Mouse (Mus musculus) liver, embryonic 14.5 days (tissue): ENCODE results near the gene Golga7b. TPM values are rescaled to one million over a fixed set of nuclear protein-coding genes. Genes with fewer than 3 reads are reported as not detected.

ENCODE experiments used
- ATAC-seq: fragments of 200-750 bp; cut with Nextera tagmentation; 2 replicates; pipeline ENCODE4 v1.8.0; 2017; ENCODE audit warnings: moderate number of reproducible peaks, mild to moderate bottlenecking, moderate library complexity; ENCODE audit not compliant: insufficient read depth
- DNase-seq, 3 experiments: peaks; one replicate each; pipeline ENCODE4 v3.0.0-alpha.2; 2012 to 2013; ENCODE audit warnings: low read depth in 3 of 3, low spot score in 3 of 3
- H3K27ac ChIP-seq: fragments of 300-500 bp; sonication (generic); 2 replicates; pipeline ENCODE4 v1.5.1; 2014; ENCODE audit warnings: moderate library complexity, mild to moderate bottlenecking, control low read depth, inconsistent platforms
- H3K27me3 ChIP-seq: fragments of 300-500 bp; sonication (generic); 2 replicates; pipeline ENCODE4 v1.6.1; 2014; ENCODE audit warnings: mild to moderate bottlenecking, low read length, moderate library complexity; ENCODE audit not compliant: control insufficient read depth, insufficient read depth
- H3K36me3 ChIP-seq: fragments of 300-500 bp; sonication (generic); replicated peaks from 2 replicates; pipeline ENCODE4 v1.6.1; 2014; ENCODE audit warnings: low read depth; ENCODE audit not compliant: control insufficient read depth, insufficient read depth
- H3K4me1 ChIP-seq, 2 experiments: fragments of 200-500 bp in 1 of 2; fragments of 300-500 bp in 1 of 2; sonication (generic) in 1 of 2; replicated peaks; 2 replicates each; pipeline ENCODE4 v1.6.1; 2012 to 2014; ENCODE audit warnings: antibody characterized with exemption in 1 of 2, inconsistent platforms in 1 of 2, low read length in 1 of 2; ENCODE audit not compliant: control insufficient read depth in 2 of 2, insufficient read depth in 2 of 2
- H3K4me2 ChIP-seq: fragments of 300-500 bp; sonication (generic); 2 replicates; pipeline ENCODE4 v1.6.1; 2014; ENCODE audit warnings: low read depth, mild to moderate bottlenecking, control low read depth, moderate library complexity
- H3K4me3 ChIP-seq, 2 experiments: fragments of 200-500 bp in 1 of 2; fragments of 300-500 bp in 1 of 2; sonication (generic) in 1 of 2; 2 replicates each; pipeline ENCODE4 v1.5.1; 2012 to 2014; ENCODE audit warnings: low read depth in 2 of 2, low read length in 2 of 2, mild to moderate bottlenecking in 2 of 2, control low read depth in 1 of 2, inconsistent platforms in 1 of 2, moderate library complexity in 1 of 2; ENCODE audit not compliant: insufficient read depth in 1 of 2
- H3K9ac ChIP-seq: fragments of 300-500 bp; sonication (generic); replicated peaks from 2 replicates; pipeline ENCODE4 v1.6.1; 2014; ENCODE audit warnings: mild to moderate bottlenecking, control low read depth, moderate library complexity
- H3K9me3 ChIP-seq: fragments of 300-500 bp; sonication (generic); 2 replicates; pipeline ENCODE4 v1.6.1; 2016; ENCODE audit warnings: low read length, mixed read lengths; ENCODE audit not compliant: control insufficient read depth
- CTCF ChIP-seq: IDR thresholded peaks from 2 replicates; pipeline ENCODE4 v1.5.1; 2016; ENCODE audit warnings: antibody characterized with exemption, low read depth, control low read depth
- EP300 ChIP-seq: IDR thresholded peaks from 2 replicates; pipeline ENCODE4 v1.6.1; 2016; ENCODE audit warnings: antibody characterized with exemption, low read depth
- WGBS: fragments of 180-500 bp; shearing (Covaris S2); extraction: QIAGEN DNeasy Blood & Tissue Kit; methylation state at CpG from one replicate; pipeline ENCODE4 v1.1.7; 2014; ENCODE audit not compliant: insufficient replicate concordance; 5-methylcytosine and 5-hydroxymethylcytosine counted together
- polyA plus RNA-seq, 2 experiments: library from polyadenylated mRNA; depleted of rRNA in 1 of 2; stranded (reverse) in 1 of 2; unstranded in 1 of 2; fragments of >200 nt; fragmentation: Nextera tagmentation in 1 of 2; extraction: Ambion mirVana in 1 of 2; gene quantifications; 2 replicates each; pipeline versions ENCODE4 v1.2.1 to v1.2.3; 2012 to 2014

Golga7b gene
- polyA plus RNA-seq, 2 experiments = not detected

GRCm38 (mm10) chr19:42205201-42205600, 42.2 kb upstream of the Golga7b start:
- Histone ChIP-seq H3K27me3 (peaks cover 29% of the 10 kb centered on the region), H3K4me2 (no peak overlapping the region), H3K36me3 (no peaks in the 10 kb centered on the region), H3K27ac (no peak overlapping the region), H3K9ac (no peak overlapping the region), H3K4me3 (no peak overlapping the region), H3K4me1 (no peaks in the 10 kb centered on the region), H3K9me3 (no peaks in the 10 kb centered on the region)
- 72% methylated on average over 8 of the region's 8 CpGs for WGBS
- DNase-seq (no peak), ATAC-seq (no peak)
- TF ChIP-seq EP300 = no peak
- no peak for TF ChIP-seq CTCF

GRCm38 (mm10) chr19:42209485-42209884, 37.9 kb upstream of the Golga7b start:
- ATAC-seq = no peak

GRCm38 (mm10) chr19:42209976-42210375, 37.4 kb upstream of the Golga7b start:
- Histone ChIP-seq H3K4me3 (no peak overlapping the region), H3K4me1 (peaks cover 0 to 2% of the 10 kb centered on the region in 2 experiments; a peak in 1 of 4 replicates), H3K9me3 (no peaks in the 10 kb centered on the region), H3K27me3 (no peaks in the 10 kb centered on the region), H3K9ac (no peak overlapping the region), H3K27ac (no peak overlapping the region), H3K36me3 (no peaks in the 10 kb centered on the region), H3K4me2 (no peak overlapping the region)
- WGBS = 60% methylated on average over 6 of the region's 6 CpGs
- DNase-seq (no peak), ATAC-seq (no peak)
- TF ChIP-seq CTCF = no peak
- TF ChIP-seq EP300 = no peak

More at GRCm38 (mm10) chr19:42209485-42209884, 37.9 kb upstream of the Golga7b start:
- H3K4me1 ChIP-seq = 0 out of 4 replicates have a peak, but pooled peaks cover 0 to 2% of the 10 kb centered on the region in 2 experiments
- H3K4me3 ChIP-seq = no peak overlapping the region
- H3K9me3 ChIP-seq = no peaks in the 10 kb centered on the region
- no peak for DNase-seq
- 66% methylated on average over 7 of the region's 7 CpGs for WGBS
- no peak overlapping the region for H3K4me2 ChIP-seq
- H3K27ac ChIP-seq = no peak overlapping the region
- H3K36me3 ChIP-seq = no peaks in the 10 kb centered on the region
- H3K9ac ChIP-seq = no peak overlapping the region
- H3K27me3 ChIP-seq = no peaks in the 10 kb centered on the region
- TF ChIP-seq EP300 (no peak), CTCF (no peak)

- Histone ChIP-seq H3K4me2 (no peak overlapping the region), H3K9ac (no peak overlapping the region), H3K27ac (no peak overlapping the region), H3K9me3 (no peaks in the 10 kb centered on the region), H3K4me3 (no peak overlapping the region), H3K4me1 (peaks cover 0 to 2% of the 10 kb centered on the region in 2 experiments; a peak in 1 of 4 replicates), H3K27me3 (no peaks in the 10 kb centered on the region), H3K36me3 (no peaks in the 10 kb centered on the region)
- no peak for ATAC-seq
- DNase-seq = no peak
- WGBS = 14% methylated on average over 8 of the region's 8 CpGs
- TF ChIP-seq EP300 (no peak), CTCF (no peak)
These were observed 35.4 kb upstream of the Golga7b start for GRCm38 (mm10) chr19:42211936-42212335.

GRCm38 (mm10) chr19:42214601-42215000, 32.8 kb upstream of the Golga7b start:
- 32% methylated on average over 2 of the region's 2 CpGs for WGBS
- Histone ChIP-seq H3K4me3 (no peak overlapping the region), H3K4me2 (no peak overlapping the region), H3K27ac (no peak overlapping the region), H3K9me3 (no peaks in the 10 kb centered on the region), H3K9ac (no peak overlapping the region), H3K36me3 (no peaks in the 10 kb centered on the region), H3K27me3 (no peaks in the 10 kb centered on the region), H3K4me1 (peaks cover 0 to 2% of the 10 kb centered on the region in 2 experiments; a peak in 1 of 4 replicates)
- ATAC-seq (no peak), DNase-seq (no peak)
- TF ChIP-seq CTCF (no peak), EP300 (no peak)
